Mouse (Mus musculus) hindbrain, postnatal 0 days (tissue): ENCODE results near the gene Gm45716. TPM values are rescaled to one million over a fixed set of nuclear protein-coding genes. Genes with fewer than 3 reads are reported as not detected.

Experiments
- ATAC-seq: fragments of 200-750 bp; cut with Nextera tagmentation; 2 replicates; pipeline ENCODE4 v1.8.0; 2017; ENCODE audit warnings: mild to moderate bottlenecking, moderate TSS enrichment, moderate library complexity
- DNase-seq: peaks from one replicate; pipeline ENCODE4 v3.0.0-alpha.2; 2015; ENCODE audit warnings: low spot score
- H3K27ac ChIP-seq: fragments of 300-500 bp; sonication (generic); 2 replicates; pipeline ENCODE4 v1.5.1; 2014; ENCODE audit warnings: mild to moderate bottlenecking
- H3K27me3 ChIP-seq: fragments of 300-500 bp; sonication (generic); 2 replicates; pipeline ENCODE4 v1.6.1; 2014; ENCODE audit warnings: low read length, mixed read lengths; ENCODE audit not compliant: insufficient read depth
- H3K36me3 ChIP-seq: fragments of 300-500 bp; sonication (generic); 2 replicates; pipeline ENCODE4 v1.6.1; 2014; ENCODE audit warnings: low read length, mixed read lengths; ENCODE audit not compliant: insufficient read depth
- H3K4me1 ChIP-seq: fragments of 300-500 bp; sonication (generic); 2 replicates; pipeline ENCODE4 v1.6.1; 2014; ENCODE audit warnings: antibody characterized with exemption, low read length, mixed read lengths; ENCODE audit not compliant: insufficient read depth
- H3K4me2 ChIP-seq: fragments of 300-500 bp; sonication (generic); 2 replicates; pipeline ENCODE4 v1.6.1; 2014; ENCODE audit warnings: low read depth, mild to moderate bottlenecking, low read length, moderate library complexity, mixed read lengths
- H3K4me3 ChIP-seq: fragments of 300-500 bp; sonication (generic); 2 replicates; pipeline ENCODE4 v1.5.1; 2014; ENCODE audit warnings: low read length
- H3K9ac ChIP-seq: fragments of 300-500 bp; sonication (generic); replicated peaks from 2 replicates; pipeline ENCODE4 v1.6.1; 2014; ENCODE audit warnings: mild to moderate bottlenecking, low read length, moderate library complexity, mixed read lengths
- H3K9me3 ChIP-seq: fragments of 300-500 bp; sonication (generic); 2 replicates; pipeline ENCODE4 v1.6.1; 2016; ENCODE audit warnings: low read length, mixed read lengths
- CTCF ChIP-seq: IDR thresholded peaks from 2 replicates; pipeline ENCODE4 v1.5.1; 2016; ENCODE audit warnings: antibody characterized with exemption, control low read depth, low read depth
- WGBS: fragments of 180-500 bp; shearing (Covaris S2); extraction: QIAGEN DNeasy Blood & Tissue Kit; methylation state at CpG from one replicate; pipeline ENCODE4 v1.1.7; 2014; 5-methylcytosine and 5-hydroxymethylcytosine counted together
- polyA plus RNA-seq: library from polyadenylated mRNA; unstranded; fragments of >200 nt; fragmentation: Nextera tagmentation; extraction: Ambion mirVana; gene quantifications from 2 replicates; pipeline ENCODE4 v1.2.1, GENCODE M21; 2015
- total RNA-seq: library from RNA; depleted of rRNA; stranded (reverse); fragments of >200 nt; gene quantifications from 2 replicates; pipeline ENCODE4 v1.2.3, GENCODE M21; 2014

Gm45716 gene
- total and polyA plus RNA-seq, 2 experiments from 2014 or later, result 5.6 to 22.9 TPM

DNA sequence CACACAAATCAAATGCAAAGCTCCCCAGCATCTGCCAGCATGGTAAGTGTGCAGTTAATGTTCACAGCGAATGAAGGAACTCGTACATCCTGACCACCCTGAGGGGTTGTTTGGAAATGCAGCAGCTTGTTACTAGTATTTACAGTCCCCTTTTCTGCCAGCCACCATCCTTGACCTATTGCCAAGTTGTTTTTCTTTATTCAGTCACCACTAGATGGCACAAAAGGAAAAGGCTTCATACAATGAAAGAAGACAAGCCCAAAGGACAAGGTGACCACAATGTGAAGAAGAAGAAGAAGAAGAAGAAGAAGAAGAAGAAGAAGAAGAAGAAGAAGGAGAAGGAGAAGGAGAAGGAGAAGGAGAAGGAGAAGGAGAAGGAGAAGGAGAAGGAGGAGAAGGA lies 4.1 kb upstream of the Gm45716 start:
- H3K9me3 ChIP-seq, result no peaks in the 10 kb centered on the region
- no peaks in the 10 kb centered on the region for H3K4me1 ChIP-seq
- no peak overlapping the region for H3K9ac ChIP-seq
- H3K27me3 ChIP-seq, result no peaks in the 10 kb centered on the region
- H3K4me2 ChIP-seq, result no peak overlapping the region
- no peak overlapping the region for H3K27ac ChIP-seq
- no peak overlapping the region for H3K4me3 ChIP-seq
- ATAC-seq, result no peak
- peak; percentile 69 for TF ChIP-seq CTCF
- DNase-seq, result peak; percentile 88
- WGBS, result 20% methylated on average over 2 of the region's 2 CpGs
- no peaks in the 10 kb centered on the region for H3K36me3 ChIP-seq

- Histone ChIP-seq H3K9me3 (no peaks in the 10 kb centered on the region), H3K27ac (no peak overlapping the region), H3K36me3 (no peaks in the 10 kb centered on the region), H3K4me3 (no peak overlapping the region), H3K27me3 (no peaks in the 10 kb centered on the region), H3K4me1 (no peaks in the 10 kb centered on the region), H3K9ac (no peak overlapping the region), H3K4me2 (no peak overlapping the region)
- DNase-seq (no peak), ATAC-seq (no peak)
- 68% methylated on average over 4 of the region's 4 CpGs for WGBS
- TF ChIP-seq CTCF, result no peak
These were observed 2.7 kb upstream of the Gm45716 start for GRCm38 (mm10) chr11:90184756-90185155.

DNA sequence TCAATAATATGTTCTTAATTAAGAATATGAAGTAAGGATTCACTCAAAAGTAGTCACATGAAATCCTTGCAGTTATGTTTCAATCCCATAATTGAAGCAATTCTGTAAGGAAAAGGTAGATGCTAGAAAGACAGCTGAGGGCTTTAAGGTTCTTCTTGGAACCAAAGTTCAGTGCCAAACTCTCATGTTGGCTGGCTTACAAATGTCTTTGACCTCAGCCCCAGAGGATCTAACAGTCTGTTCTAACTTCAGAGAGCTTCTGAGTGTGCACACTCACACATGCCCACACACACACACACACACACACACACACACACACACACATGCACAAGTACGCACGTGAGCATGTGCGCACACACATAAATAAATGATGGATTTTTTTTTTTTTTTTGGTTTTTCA lies 2.7 kb downstream of the Gm45716 start:
- no peak overlapping the region for H3K27ac ChIP-seq
- H3K9me3 ChIP-seq, result no peaks in the 10 kb centered on the region
- no peak overlapping the region for H3K4me2 ChIP-seq
- H3K9ac ChIP-seq, result no peak overlapping the region
- H3K27me3 ChIP-seq, result no peaks in the 10 kb centered on the region
- no peaks in the 10 kb centered on the region for H3K36me3 ChIP-seq
- 93% methylated on average over 3 of the region's 3 CpGs for WGBS
- no peak for TF ChIP-seq CTCF
- ATAC-seq, result no peak
- no peaks in the 10 kb centered on the region for H3K4me1 ChIP-seq
- no peak for DNase-seq
- H3K4me3 ChIP-seq, result no peak overlapping the region

DNA sequence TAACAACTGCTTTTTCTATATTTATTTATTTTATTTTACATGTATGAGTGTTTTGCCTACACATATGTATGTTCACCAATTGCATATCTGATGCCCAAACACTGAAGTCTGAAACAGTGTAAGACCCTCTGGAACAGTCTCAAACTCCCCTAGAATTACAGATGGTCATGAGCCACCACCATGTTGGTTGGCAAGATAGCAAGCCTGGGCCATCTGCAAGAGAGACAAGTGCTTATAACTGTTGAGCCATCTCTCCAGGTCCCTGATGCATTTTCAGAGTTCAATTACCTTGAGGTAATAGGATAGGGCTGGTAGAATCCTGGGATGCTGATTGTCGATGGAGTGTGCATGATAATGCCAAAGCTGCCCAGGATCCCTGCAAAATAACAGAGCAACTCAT lies 7.5 kb downstream of the Gm45716 start:
- no peaks in the 10 kb centered on the region for H3K4me1 ChIP-seq
- 50% methylated on average over 1 of the region's 1 CpGs for WGBS
- H3K27me3 ChIP-seq, result no peaks in the 10 kb centered on the region
- DNase-seq, result peak; percentile 32
- no peak overlapping the region for H3K4me2 ChIP-seq
- no peak overlapping the region for H3K4me3 ChIP-seq
- no peak overlapping the region for H3K27ac ChIP-seq
- no peak for TF ChIP-seq CTCF
- no peak for ATAC-seq
- no peaks in the 10 kb centered on the region for H3K9me3 ChIP-seq
- no peaks in the 10 kb centered on the region for H3K36me3 ChIP-seq
- H3K9ac ChIP-seq, result no peak overlapping the region

- ATAC-seq (no peak), DNase-seq (peak; percentile 38)
- Histone ChIP-seq H3K9ac (no peak overlapping the region), H3K4me1 (no peaks in the 10 kb centered on the region), H3K4me2 (no peak overlapping the region), H3K9me3 (no peaks in the 10 kb centered on the region), H3K4me3 (no peak overlapping the region), H3K27me3 (no peaks in the 10 kb centered on the region), H3K36me3 (no peaks in the 10 kb centered on the region), H3K27ac (no peak overlapping the region)
- no peak for TF ChIP-seq CTCF
- WGBS, result 58% methylated on average over 11 of the region's 11 CpGs
These were observed 8.5 kb downstream of the Gm45716 start for GRCm38 (mm10) chr11:90195756-90196520.

- no peak overlapping the region for H3K4me2 ChIP-seq
- H3K9ac ChIP-seq, result no peak overlapping the region
- H3K4me1 ChIP-seq, result no peaks in the 10 kb centered on the region
- TF ChIP-seq CTCF, result no peak
- ATAC-seq (no peak), DNase-seq (no peak)
- no peaks in the 10 kb centered on the region for H3K27me3 ChIP-seq
- no peaks in the 10 kb centered on the region for H3K9me3 ChIP-seq
- no peaks in the 10 kb centered on the region for H3K36me3 ChIP-seq
- no peak overlapping the region for H3K27ac ChIP-seq
- 81% methylated on average over 12 of the region's 12 CpGs for WGBS
- no peak overlapping the region for H3K4me3 ChIP-seq
These were observed 9.2 kb downstream of the Gm45716 start for GRCm38 (mm10) chr11:90196521-90197215.

DNA sequence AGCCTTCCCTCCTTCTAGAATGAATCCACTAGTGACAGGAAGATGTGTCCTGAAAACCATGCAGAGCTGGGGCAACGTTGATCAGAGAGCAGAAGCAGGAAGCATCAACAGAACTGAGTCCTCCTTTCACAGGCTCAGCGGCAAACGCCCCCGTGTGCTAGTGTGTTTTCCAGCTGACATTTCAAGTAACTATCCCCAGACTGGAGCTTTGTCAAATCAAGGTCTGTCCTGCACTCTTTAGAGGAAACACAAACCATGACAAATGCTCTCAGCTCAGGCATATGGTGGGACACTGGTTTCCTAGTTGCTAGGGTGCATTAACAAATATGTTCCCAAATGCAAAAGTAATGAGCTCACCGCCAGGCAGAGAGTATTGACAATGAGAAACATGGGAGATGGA lies 10.6 kb downstream of the Gm45716 start:
- DNase-seq (peak; percentile 21), ATAC-seq (no peak)
- no peak overlapping the region for H3K9ac ChIP-seq
- H3K36me3 ChIP-seq, result no peaks in the 10 kb centered on the region
- no peak overlapping the region for H3K27ac ChIP-seq
- WGBS, result 18% methylated on average over 5 of the region's 5 CpGs
- H3K9me3 ChIP-seq, result no peaks in the 10 kb centered on the region
- H3K4me1 ChIP-seq, result no peaks in the 10 kb centered on the region
- TF ChIP-seq CTCF, result no peak
- H3K4me3 ChIP-seq, result no peak overlapping the region
- no peaks in the 10 kb centered on the region for H3K27me3 ChIP-seq
- H3K4me2 ChIP-seq, result no peak overlapping the region
